Mouse (Mus musculus) layer of hippocampus, postnatal 36 days (tissue): ENCODE results near the gene E2f6. TPM values are rescaled to one million over a fixed set of nuclear protein-coding genes. Genes with fewer than 3 reads are reported as not detected.

Experiments
- DNase-seq, 2 experiments: peaks; one replicate each; pipeline ENCODE4 v3.0.0; 2022
- total RNA-seq, 2 experiments: library from RNA; stranded (reverse); gene quantifications; 2 replicates each; pipeline ENCODE4 v1.2.3; 2021

E2f6 gene
- total RNA-seq, 2 experiments from 2014 or later, result 32.2 to 33.8 TPM

- DNase-seq, result no peak
These were observed 9.8 kb upstream of the E2f6 start for GRCm38 (mm10) chr12:16800959-16801315.

GRCm38 (mm10) chr12:16803237-16803955 is 7.4 kb upstream of the E2f6 start:
- no peak for DNase-seq

- no peak for DNase-seq
These were observed 6.8 kb upstream of the E2f6 start for GRCm38 (mm10) chr12:16803956-16804430.

- peak; percentile 48 to 70 for DNase-seq
These were observed 5.3 kb upstream of the E2f6 start for GRCm38 (mm10) chr12:16805511-16805910.

GRCm38 (mm10) chr12:16808045-16808444 is 2.7 kb upstream of the E2f6 start:
- DNase-seq, result peak in 1 of 2 experiments; percentile 37

GRCm38 (mm10) chr12:16811477-16811876 is 714 bp downstream of the E2f6 start:
- no peak for DNase-seq

GRCm38 (mm10) chr12:16817147-16817546 is 6.4 kb downstream of the E2f6 start:
- no peak for DNase-seq

- DNase-seq, result no peak
These were observed 7.8 kb downstream of the E2f6 start for GRCm38 (mm10) chr12:16818513-16818912.

- no peak for DNase-seq
These were observed 10.0 kb downstream of the E2f6 start for GRCm38 (mm10) chr12:16820761-16821160.

- no peak for DNase-seq
These were observed 11.5 kb downstream of the E2f6 start for GRCm38 (mm10) chr12:16822181-16822734.

- no peak for DNase-seq
These were observed 12.9 kb downstream of the E2f6 start for GRCm38 (mm10) chr12:16823701-16824100.

- peak in 1 of 2 experiments; percentile 61 for DNase-seq
These were observed 17.7 kb downstream of the E2f6 start for GRCm38 (mm10) chr12:16828505-16828904.

- DNase-seq, result no peak
These were observed 19.0 kb downstream of the E2f6 start for GRCm38 (mm10) chr12:16829785-16830184.

GRCm38 (mm10) chr12:16831071-16831470 is 20.3 kb downstream of the E2f6 start:
- no peak for DNase-seq

- DNase-seq, result no peak
These were observed 23.9 kb downstream of the E2f6 start for GRCm38 (mm10) chr12:16834701-16835100.

GRCm38 (mm10) chr12:16836188-16836587 is 25.4 kb downstream of the E2f6 start:
- peak; percentile 59 to 65 for DNase-seq

GRCm38 (mm10) chr12:16837766-16838165 is 27.0 kb downstream of the E2f6 start:
- DNase-seq, result no peak

GRCm38 (mm10) chr12:16840842-16841782 is 30.3 kb downstream of the E2f6 start:
- DNase-seq, result no peak

- no peak for DNase-seq
These were observed 34.1 kb downstream of the E2f6 start for GRCm38 (mm10) chr12:16844623-16845592.

GRCm38 (mm10) chr12:16847204-16847792 is 36.5 kb downstream of the E2f6 start:
- DNase-seq, result no peak

- no peak for DNase-seq
These were observed 37.7 kb downstream of the E2f6 start for GRCm38 (mm10) chr12:16848501-16848900.
